Mouse (Mus musculus) small intestine, adult 2 months (tissue): ENCODE data around the gene Dpm1.

ENCODE experiments used
- CTCF ChIP-seq: fragments of 200-500 bp; IDR thresholded peaks from 2 replicates; pipeline ENCODE4 v1.5.1; 2012; ENCODE audit warnings: low read depth, mild to moderate bottlenecking, control low read depth, inconsistent platforms, low read length, moderate library complexity, mixed read lengths; ENCODE audit not compliant: insufficient replicate concordance, insufficient read length; ENCODE audit errors: extremely low read depth
- POLR2A ChIP-seq: fragments of 200-500 bp; IDR thresholded peaks from 2 replicates; pipeline ENCODE4 v1.6.1; 2012; ENCODE audit warnings: low read depth, mild to moderate bottlenecking, control low read depth, inconsistent platforms, low read length, moderate library complexity

GRCm38 (mm10) chr2:168273387-168273786, 43.0 kb upstream of the Dpm1 start:
- TF ChIP-seq CTCF (no peak), POLR2A (no peak)
